Mouse (Mus musculus) ES-Bruce4 (cell line): Measurements from ENCODE around the gene Klhdc7b.

Experiments
- CTCF ChIP-seq: IDR thresholded peaks from one replicate; pipeline ENCODE4 v1.8.1; 2011; ENCODE audit warnings: low read depth, low read length
- EP300 ChIP-seq: IDR thresholded peaks from 2 replicates; pipeline ENCODE4 v1.6.1; 2011; ENCODE audit warnings: low read depth, low read length; ENCODE audit not compliant: insufficient read depth
- POLR2A ChIP-seq: IDR thresholded peaks from one replicate; pipeline ENCODE4 v1.8.1; 2011; ENCODE audit warnings: low read length; ENCODE audit not compliant: insufficient read depth

DNA sequence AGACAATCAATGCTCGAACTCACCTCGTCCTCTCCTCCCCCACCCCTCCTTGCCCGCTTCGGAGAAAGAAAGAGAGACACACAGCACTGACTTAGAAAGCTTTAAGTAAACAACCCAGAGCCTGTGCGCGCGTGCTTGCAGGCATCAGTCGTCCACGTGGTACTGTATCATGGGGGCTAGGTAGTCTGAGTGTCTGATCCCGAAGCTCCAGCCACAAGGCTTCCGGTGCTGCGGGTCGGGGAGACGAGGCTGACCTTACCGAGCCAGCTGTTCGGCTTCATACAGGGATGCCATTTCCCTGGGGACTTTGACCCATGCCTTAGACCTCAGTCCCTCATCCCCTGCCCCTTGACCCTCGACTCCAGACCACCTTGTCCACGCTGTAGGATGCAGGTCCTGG is 7.4 kb upstream of the Klhdc7b start:
- TF ChIP-seq EP300: no peak
- TF ChIP-seq CTCF: no peak
- TF ChIP-seq POLR2A: no peak
